Mouse (Mus musculus) testis, adult 2 months (tissue): ENCODE measurements around the gene Cstf3. TPM values are rescaled to one million over a fixed set of nuclear protein-coding genes. Genes with fewer than 3 reads are reported as not detected.

Source experiments
- H3K27ac ChIP-seq: fragments of 200-500 bp; 2 replicates; pipeline ENCODE4 v1.5.1; 2012; ENCODE audit warnings: low read depth, low read length; ENCODE audit not compliant: control insufficient read depth, insufficient read depth
- H3K27me3 ChIP-seq: fragments of 200-500 bp; 2 replicates; pipeline ENCODE4 v1.6.1; 2012; ENCODE audit warnings: mild to moderate bottlenecking, low read length, moderate library complexity; ENCODE audit not compliant: control insufficient read depth, insufficient read depth
- H3K36me3 ChIP-seq: fragments of 200-500 bp; 2 replicates; pipeline ENCODE4 v1.6.1; 2012; ENCODE audit warnings: mild to moderate bottlenecking, low read length; ENCODE audit not compliant: control insufficient read depth, insufficient read depth
- H3K4me1 ChIP-seq: fragments of 200-500 bp; 2 replicates; pipeline ENCODE4 v1.6.1; 2012; ENCODE audit warnings: low read length; ENCODE audit not compliant: control insufficient read depth, insufficient read depth
- H3K4me3 ChIP-seq: fragments of 200-500 bp; 2 replicates; pipeline ENCODE4 v1.5.1; 2012; ENCODE audit warnings: low read depth, mild to moderate bottlenecking, low read length, moderate library complexity, mixed read lengths; ENCODE audit not compliant: control insufficient read depth
- CTCF ChIP-seq: fragments of 200-500 bp; IDR thresholded peaks from 2 replicates; pipeline ENCODE4 v1.5.1; 2012; ENCODE audit warnings: low read depth, mild to moderate bottlenecking, inconsistent platforms, low read length, moderate library complexity; ENCODE audit not compliant: control insufficient read depth, insufficient read depth, insufficient replicate concordance
- POLR2A ChIP-seq: fragments of 200-500 bp; IDR thresholded peaks from 2 replicates; pipeline ENCODE4 v1.6.1; 2012; ENCODE audit warnings: low read depth, mild to moderate bottlenecking, inconsistent platforms, low read length, moderate library complexity; ENCODE audit not compliant: control insufficient read depth
- polyA plus RNA-seq: library from polyadenylated mRNA; depleted of rRNA; stranded (reverse); fragments of >200 nt; gene quantifications from 2 replicates; pipeline ENCODE4 v1.2.3, GENCODE M21; 2012

Gene Cstf3
- polyA plus RNA-seq, 1 experiment, result 14.8 TPM

- Histone ChIP-seq H3K4me1 (peaks cover 2% of the 10 kb centered on the region; the same call in 1 of the 2 replicates), H3K27me3 (no peaks in the 10 kb centered on the region), H3K36me3 (no peaks in the 10 kb centered on the region), H3K4me3 (no peak overlapping the region), H3K27ac (no peak overlapping the region)
- TF ChIP-seq POLR2A, result no peak
- TF ChIP-seq CTCF, result no peak
Measured at GRCm38 (mm10) chr2:104584226-104584625, 6.1 kb upstream of the Cstf3 start.

DNA sequence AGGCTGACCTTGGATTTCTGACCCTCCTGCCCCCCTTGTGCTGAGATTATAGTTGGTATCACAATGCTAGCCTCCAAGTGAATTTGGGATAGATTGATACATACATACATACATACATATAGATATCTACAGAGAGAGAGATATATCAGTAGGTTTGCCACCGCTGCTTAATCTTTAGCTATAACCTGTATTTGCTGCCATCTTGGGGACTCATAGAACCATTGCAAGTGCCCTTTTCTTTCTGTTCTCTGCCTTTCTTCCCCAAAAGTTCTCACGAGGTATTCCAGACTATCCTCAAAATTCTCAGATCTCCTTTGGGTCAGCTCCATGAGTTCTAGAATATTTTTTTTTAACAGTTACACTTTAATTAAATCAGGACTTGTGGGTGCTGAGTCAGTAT, 4.7 kb upstream of the Cstf3 start:
- Histone ChIP-seq H3K27ac (no peak overlapping the region), H3K4me1 (peaks cover 2% of the 10 kb centered on the region; the same call in 1 of the 2 replicates)
- TF ChIP-seq POLR2A (no peak), CTCF (no peak)

GRCm38 (mm10) chr2:104588552-104588951, 1.8 kb upstream of the Cstf3 start:
- no peaks in the 10 kb centered on the region for H3K36me3 ChIP-seq
- H3K4me3 ChIP-seq, result peak overlapping the region; percentile 29; the same call in 1 of the 2 replicates
- no peak overlapping the region for H3K27ac ChIP-seq
- no peaks in the 10 kb centered on the region; the same call in 1 of the 2 replicates for H3K4me1 ChIP-seq
- H3K27me3 ChIP-seq, result no peaks in the 10 kb centered on the region
- TF ChIP-seq POLR2A (no peak), CTCF (no peak)

More for the DNA sequence above, 4.7 kb upstream of the Cstf3 start:
- H3K36me3 ChIP-seq, result no peaks in the 10 kb centered on the region
- H3K27me3 ChIP-seq, result no peaks in the 10 kb centered on the region
- no peak overlapping the region for H3K4me3 ChIP-seq

DNA sequence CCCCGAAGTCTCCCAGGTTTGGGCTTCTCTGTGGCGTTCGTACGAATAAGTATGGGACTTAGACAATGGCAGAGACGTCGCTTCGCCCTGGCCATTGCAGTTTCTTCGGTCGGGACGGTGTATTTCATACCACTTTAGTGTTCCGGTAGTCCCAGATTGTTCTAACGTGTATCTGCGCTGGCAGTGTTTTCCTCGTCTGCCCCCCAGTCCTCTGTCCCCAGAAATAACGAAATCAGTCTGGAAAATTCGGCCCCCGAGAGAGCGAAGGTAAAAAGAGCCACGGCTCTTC, 450 bp downstream of the Cstf3 start:
- H3K36me3 ChIP-seq, result no peaks in the 10 kb centered on the region
- H3K27ac ChIP-seq, result peak overlapping the region; percentile 94
- TF ChIP-seq CTCF (no peak), POLR2A (no peak)
- no peaks in the 10 kb centered on the region for H3K27me3 ChIP-seq
- peak overlapping the region; percentile 98 for H3K4me3 ChIP-seq
- H3K4me1 ChIP-seq, result no peaks in the 10 kb centered on the region; the same call in 1 of the 2 replicates

GRCm38 (mm10) chr2:104591141-104591540, 818 bp downstream of the Cstf3 start:
- H3K4me3 ChIP-seq, result peak overlapping the region; percentile 98
- H3K27me3 ChIP-seq, result no peaks in the 10 kb centered on the region
- TF ChIP-seq CTCF (no peak), POLR2A (no peak)
- H3K36me3 ChIP-seq, result no peaks in the 10 kb centered on the region
- H3K4me1 ChIP-seq, result no peaks in the 10 kb centered on the region; the same call in 1 of the 2 replicates
- peak overlapping the region; percentile 94 for H3K27ac ChIP-seq

- TF ChIP-seq CTCF, result no peak
- no peak for TF ChIP-seq POLR2A
- Histone ChIP-seq H3K27ac (no peak overlapping the region), H3K4me3 (no peak overlapping the region), H3K36me3 (no peaks in the 10 kb centered on the region), H3K27me3 (no peaks in the 10 kb centered on the region), H3K4me1 (no peaks in the 10 kb centered on the region; the same call in 1 of the 2 replicates)
Measured at GRCm38 (mm10) chr2:104595063-104595462, 4.7 kb downstream of the Cstf3 start.

DNA sequence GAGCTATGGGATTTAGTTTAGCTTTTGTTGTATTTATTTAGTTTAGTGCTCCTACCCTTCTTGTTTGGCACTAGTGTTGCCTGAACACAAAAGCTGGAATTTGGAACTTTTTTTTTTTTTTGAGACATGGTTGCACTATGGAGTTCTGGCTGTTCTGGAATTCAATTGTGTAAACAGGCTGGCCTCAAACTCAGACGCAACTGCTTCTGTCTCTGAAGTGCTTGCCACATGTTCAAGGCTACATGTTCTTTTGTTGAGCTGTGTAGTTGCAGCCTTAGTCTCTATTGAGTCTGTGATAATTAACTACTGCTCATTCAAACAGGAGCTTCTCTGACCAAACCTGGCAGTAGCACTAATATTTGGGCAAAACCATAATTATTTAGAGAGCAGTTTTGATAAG, 13.1 kb downstream of the Cstf3 start:
- no peaks in the 10 kb centered on the region; the same call in 1 of the 2 replicates for H3K36me3 ChIP-seq

DNA sequence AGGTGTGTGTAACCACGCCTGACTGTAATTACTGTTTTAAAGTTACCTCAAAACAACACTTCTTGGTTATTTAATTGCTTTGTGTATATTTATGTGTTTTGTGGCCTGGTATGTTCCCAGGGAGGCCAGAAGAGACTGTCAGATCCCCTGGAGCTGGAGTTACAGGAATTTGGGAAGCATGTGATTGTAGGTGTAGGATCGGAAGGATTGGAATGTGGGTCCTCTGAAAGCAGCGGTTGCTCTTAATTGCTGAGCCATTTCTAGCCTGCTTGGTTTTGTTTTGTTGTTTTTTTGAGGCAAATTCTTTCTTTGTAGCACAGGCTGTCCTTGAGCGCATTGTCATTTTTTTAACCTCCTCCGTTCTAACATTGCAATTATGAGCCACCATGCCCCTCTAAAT, 14.4 kb downstream of the Cstf3 start:
- no peaks in the 10 kb centered on the region; the same call in 1 of the 2 replicates for H3K36me3 ChIP-seq
- H3K27me3 ChIP-seq, result no peaks in the 10 kb centered on the region
- H3K27ac ChIP-seq, result no peak overlapping the region
- no peak overlapping the region for H3K4me3 ChIP-seq
- TF ChIP-seq POLR2A, result no peak
- TF ChIP-seq CTCF, result no peak
- H3K4me1 ChIP-seq, result no peaks in the 10 kb centered on the region

More for the DNA sequence above, 13.1 kb downstream of the Cstf3 start:
- no peak overlapping the region for H3K4me3 ChIP-seq
- H3K27ac ChIP-seq, result no peak overlapping the region
- TF ChIP-seq CTCF, result no peak
- TF ChIP-seq POLR2A, result no peak
- no peaks in the 10 kb centered on the region for H3K4me1 ChIP-seq
- no peaks in the 10 kb centered on the region for H3K27me3 ChIP-seq
